Mouse (Mus musculus) left cerebral cortex, adult 9 months (tissue): ENCODE results near the gene Fbxl13.

Experiments
- DNase-seq, 2 experiments: peaks; one replicate each; pipeline ENCODE4 v3.0.0; 2022; ENCODE audit warnings: low spot score in 2 of 2

Gene Fbxl13

GRCm38 (mm10) chr5:21486798-21487197 lies 158.6 kb downstream of the Fbxl13 start:
- DNase-seq = no peak

GRCm38 (mm10) chr5:21485197-21485829 lies 160.1 kb downstream of the Fbxl13 start:
- no peak for DNase-seq

- no peak for DNase-seq
Observed at GRCm38 (mm10) chr5:21483275-21483674, 162.2 kb downstream of the Fbxl13 start.

- no peak for DNase-seq
Observed at GRCm38 (mm10) chr5:21482446-21483222, 162.8 kb downstream of the Fbxl13 start.

- no peak for DNase-seq
Observed at GRCm38 (mm10) chr5:21481521-21481920, 163.9 kb downstream of the Fbxl13 start.

- DNase-seq = no peak
Observed at GRCm38 (mm10) chr5:21479746-21480145, 165.7 kb downstream of the Fbxl13 start.

- DNase-seq = no peak
Observed at GRCm38 (mm10) chr5:21478428-21478827, 167.0 kb downstream of the Fbxl13 start.

- no peak for DNase-seq
Observed at GRCm38 (mm10) chr5:21468100-21468499, 177.3 kb downstream of the Fbxl13 start.

GRCm38 (mm10) chr5:21467387-21467786 lies 178.0 kb downstream of the Fbxl13 start:
- DNase-seq = no peak

- no peak for DNase-seq
Observed at GRCm38 (mm10) chr5:21440833-21441530, 204.5 kb downstream of the Fbxl13 start.

GRCm38 (mm10) chr5:21439446-21440110 lies 205.9 kb downstream of the Fbxl13 start:
- DNase-seq = no peak

GRCm38 (mm10) chr5:21438428-21438827 lies 207.0 kb downstream of the Fbxl13 start:
- no peak for DNase-seq

GRCm38 (mm10) chr5:21436471-21436975 lies 208.9 kb downstream of the Fbxl13 start:
- DNase-seq = no peak

GRCm38 (mm10) chr5:21434148-21434929 lies 211.1 kb downstream of the Fbxl13 start:
- peak in 1 of 2 experiments; percentile 45 for DNase-seq
